Mouse (Mus musculus) intestine, postnatal 0 days (tissue): ENCODE data around the gene Drc3. TPM values are rescaled to one million over a fixed set of nuclear protein-coding genes. Genes with fewer than 3 reads are reported as not detected.

Experiments used
- ATAC-seq: fragments of 200-750 bp; cut with Nextera tagmentation; 2 replicates; pipeline ENCODE4 v1.8.0; 2017; ENCODE audit warnings: mild to moderate bottlenecking, moderate TSS enrichment, moderate library complexity
- H3K27ac ChIP-seq: fragments of 300-500 bp; sonication (generic); 2 replicates; pipeline ENCODE4 v1.5.1; 2014; ENCODE audit warnings: mild to moderate bottlenecking, low read depth, low read length, moderate library complexity
- H3K27me3 ChIP-seq: fragments of 300-500 bp; sonication (generic); replicated peaks from 2 replicates; pipeline ENCODE4 v1.6.1; 2014; ENCODE audit warnings: low read length, mixed read lengths; ENCODE audit not compliant: control insufficient read depth, insufficient read depth
- H3K36me3 ChIP-seq: fragments of 300-500 bp; sonication (generic); 2 replicates; pipeline ENCODE4 v1.6.1; 2014; ENCODE audit warnings: mild to moderate bottlenecking, moderate library complexity; ENCODE audit not compliant: control insufficient read depth, insufficient read depth
- H3K4me1 ChIP-seq: fragments of 300-500 bp; sonication (generic); replicated peaks from 2 replicates; pipeline ENCODE4 v1.6.1; 2014; ENCODE audit warnings: antibody characterized with exemption, low read length, mixed read lengths; ENCODE audit not compliant: control insufficient read depth, insufficient read depth
- H3K4me2 ChIP-seq: fragments of 300-500 bp; sonication (generic); replicated peaks from 2 replicates; pipeline ENCODE4 v1.6.1; 2014; ENCODE audit warnings: low read depth, mild to moderate bottlenecking, moderate library complexity
- H3K4me3 ChIP-seq: fragments of 300-500 bp; sonication (generic); 2 replicates; pipeline ENCODE4 v1.5.1; 2014; ENCODE audit warnings: low read depth, low read length
- H3K9ac ChIP-seq: fragments of 300-500 bp; sonication (generic); 2 replicates; pipeline ENCODE4 v1.6.1; 2014; ENCODE audit warnings: mild to moderate bottlenecking, low read depth, low read length
- H3K9me3 ChIP-seq: fragments of 300-500 bp; sonication (generic); 2 replicates; pipeline ENCODE4 v1.6.1; 2016; ENCODE audit warnings: mixed run types; ENCODE audit not compliant: control insufficient read depth
- CTCF ChIP-seq: sonication (generic); IDR thresholded peaks from 2 replicates; pipeline ENCODE4 v1.5.1; 2016; ENCODE audit warnings: low read depth, mild to moderate bottlenecking, control low read depth, antibody characterized with exemption, moderate library complexity
- WGBS: fragments of 180-500 bp; shearing (Covaris S2); extraction: QIAGEN DNeasy Blood & Tissue Kit; methylation state at CpG from one replicate; pipeline ENCODE4 v1.1.7; 2014; 5-methylcytosine and 5-hydroxymethylcytosine counted together
- polyA plus RNA-seq: library from polyadenylated mRNA; unstranded; fragments of >200 nt; fragmentation: Nextera tagmentation; extraction: Ambion mirVana; gene quantifications from 2 replicates; pipeline ENCODE4 v1.2.1, GENCODE M21; 2015

Gene Drc3
- polyA plus RNA-seq, 1 experiment from 2014 or later: 1.7 TPM

GRCm38 (mm10) chr11:60396546-60396945 is 43.4 kb downstream of the Drc3 start:
- H3K9ac ChIP-seq: no peak overlapping the region
- H3K27me3 ChIP-seq: no peaks in the 10 kb centered on the region
- H3K4me3 ChIP-seq: no peak overlapping the region
- 57% methylated on average over 6 of the region's 6 CpGs for WGBS
- H3K27ac ChIP-seq: no peak overlapping the region
- no peak overlapping the region for H3K4me2 ChIP-seq
- no peak for TF ChIP-seq CTCF
- H3K36me3 ChIP-seq: peaks cover 33% of the 10 kb centered on the region
- H3K9me3 ChIP-seq: no peaks in the 10 kb centered on the region
- no peak for ATAC-seq
- H3K4me1 ChIP-seq: no peaks in the 10 kb centered on the region

GRCm38 (mm10) chr11:60397172-60397571 is 44.0 kb downstream of the Drc3 start:
- Histone ChIP-seq H3K4me3 (no peak overlapping the region), H3K4me2 (no peak overlapping the region), H3K4me1 (no peaks in the 10 kb centered on the region), H3K9ac (no peak overlapping the region), H3K36me3 (peaks cover 40% of the 10 kb centered on the region), H3K9me3 (no peaks in the 10 kb centered on the region), H3K27me3 (no peaks in the 10 kb centered on the region), H3K27ac (no peak overlapping the region)
- 83% methylated on average over 2 of the region's 2 CpGs for WGBS
- TF ChIP-seq CTCF: no peak
- ATAC-seq: no peak

- H3K4me1 ChIP-seq: no peaks in the 10 kb centered on the region
- H3K27ac ChIP-seq: no peak overlapping the region
- no peak overlapping the region for H3K9ac ChIP-seq
- TF ChIP-seq CTCF: no peak
- H3K4me2 ChIP-seq: no peak overlapping the region
- H3K4me3 ChIP-seq: no peak overlapping the region
- no peak for ATAC-seq
- H3K27me3 ChIP-seq: no peaks in the 10 kb centered on the region
- 94% methylated on average over 1 of the region's 1 CpGs for WGBS
- no peaks in the 10 kb centered on the region for H3K9me3 ChIP-seq
- H3K36me3 ChIP-seq: peaks cover 72% of the 10 kb centered on the region
These were observed 53.5 kb downstream of the Drc3 start for GRCm38 (mm10) chr11:60406606-60407005.

- H3K4me1 ChIP-seq: peaks cover 3% of the 10 kb centered on the region; the same call in 1 of the 2 replicates
- 7% methylated on average over 3 of the region's 3 CpGs for WGBS
These were observed 59.0 kb downstream of the Drc3 start for GRCm38 (mm10) chr11:60412173-60412572.

GRCm38 (mm10) chr11:60412921-60413320 is 59.8 kb downstream of the Drc3 start:
- H3K36me3 ChIP-seq: peaks cover 13% of the 10 kb centered on the region
- H3K9ac ChIP-seq: no peak overlapping the region
- 0 out of 2 replicates have a peak overlapping the region, but pooled peaks have one; percentile 41 for H3K27ac ChIP-seq
- H3K9me3 ChIP-seq: no peaks in the 10 kb centered on the region
- no peak for ATAC-seq
- H3K27me3 ChIP-seq: no peaks in the 10 kb centered on the region
- no peak overlapping the region for H3K4me3 ChIP-seq
- H3K4me1 ChIP-seq: peaks cover 3% of the 10 kb centered on the region; the same call in 1 of the 2 replicates
- 66% methylated on average over 2 of the region's 2 CpGs for WGBS
- no peak overlapping the region for H3K4me2 ChIP-seq
- no peak for TF ChIP-seq CTCF

More at GRCm38 (mm10) chr11:60412173-60412572, 59.0 kb downstream of the Drc3 start:
- H3K9me3 ChIP-seq: no peaks in the 10 kb centered on the region
- H3K9ac ChIP-seq: no peak overlapping the region
- H3K27ac ChIP-seq: no peak overlapping the region
- peak; percentile 77 for TF ChIP-seq CTCF
- no peaks in the 10 kb centered on the region for H3K27me3 ChIP-seq
- H3K4me3 ChIP-seq: no peak overlapping the region
- ATAC-seq: no peak
- H3K36me3 ChIP-seq: peaks cover 19% of the 10 kb centered on the region
- H3K4me2 ChIP-seq: no peak overlapping the region

GRCm38 (mm10) chr11:60416590-60416962 is 63.4 kb downstream of the Drc3 start:
- Histone ChIP-seq H3K9ac (peak overlapping the region; percentile 81), H3K27me3 (no peaks in the 10 kb centered on the region), H3K36me3 (no peaks in the 10 kb centered on the region; the same call in 1 of the 2 replicates), H3K4me3 (peak overlapping the region; percentile 85), H3K27ac (peak overlapping the region; percentile 95), H3K9me3 (no peaks in the 10 kb centered on the region), H3K4me2 (peak overlapping the region; percentile 93), H3K4me1 (peaks cover 3% of the 10 kb centered on the region; the same call in 1 of the 2 replicates)
- under 1% methylated on average over 21 of the region's 21 CpGs for WGBS
- no peak for TF ChIP-seq CTCF
- ATAC-seq: peak; percentile 23
